Mouse (Mus musculus): Measurements from ENCODE around the gene Ebi3. TPM values are rescaled to one million over a fixed set of nuclear protein-coding genes. Genes with fewer than 3 reads are reported as not detected.

Gene Ebi3
- total RNA-seq, 2 experiments from 2014 or later, result 1.2 to 1.4 TPM

DNA sequence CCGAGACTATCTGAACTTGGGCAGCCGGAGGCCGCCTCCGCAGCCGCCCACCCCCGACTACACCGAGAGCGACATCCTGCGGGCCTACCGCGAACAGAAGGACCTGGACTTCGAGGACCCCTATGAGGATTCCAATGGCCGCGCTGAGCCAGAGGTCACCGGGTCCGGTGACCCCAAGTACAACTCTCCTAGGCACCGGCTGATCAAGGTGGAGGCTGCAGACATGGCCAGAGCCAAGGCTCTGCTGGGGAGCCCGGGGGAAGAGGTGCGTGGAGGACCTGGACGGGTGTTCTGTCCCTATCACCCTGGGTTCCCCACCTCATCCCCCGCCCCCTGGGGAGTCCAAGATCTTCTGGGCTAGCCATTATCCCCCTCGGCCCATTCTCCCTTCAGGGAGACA, 19.0 kb downstream of the Ebi3 start:
- Histone ChIP-seq H3K27ac (no peak overlapping the region), H3K4me3 (peak overlapping the region; percentile 58)
- intact Hi-C loops (cut with DNase I), result no loop called here
- DNase-seq (ENCODE audit: extremely low spot score in 1 of 2, low spot score in 2 of 2), result no peak
- TF ChIP-seq CTCF (IDR thresholded peaks at IDR 0.05), result no peak

DNA sequence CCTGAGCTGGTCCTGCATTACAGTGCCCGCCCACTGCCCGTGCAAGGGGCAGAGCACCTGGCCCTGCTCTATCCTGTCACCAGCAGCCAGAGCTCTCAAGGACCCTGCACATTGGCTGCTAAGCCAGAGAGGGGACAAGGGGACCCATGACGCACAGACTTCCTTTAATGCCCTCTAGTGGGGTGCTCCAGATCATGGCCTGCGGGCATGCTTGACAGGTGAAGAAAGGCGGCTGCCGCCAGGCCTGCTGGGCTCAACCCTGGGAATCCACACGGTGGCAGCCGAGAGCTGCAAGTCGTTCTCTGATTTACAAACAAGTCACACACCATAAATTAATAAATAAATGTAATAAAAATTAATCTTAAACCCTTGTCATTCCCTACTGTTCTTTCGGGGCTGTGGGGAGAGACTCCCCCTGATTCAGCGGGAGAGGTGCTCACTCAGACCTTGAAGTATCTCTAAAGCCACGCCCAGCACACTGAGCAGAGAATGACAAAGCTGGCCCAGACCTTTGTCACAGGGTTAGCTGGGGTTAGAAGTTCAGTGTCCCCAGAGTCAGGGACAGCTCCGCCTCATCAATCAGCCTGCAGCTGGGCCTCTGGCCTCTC, 23.9 kb downstream of the Ebi3 start:
- H3K27ac ChIP-seq, result no peak overlapping the region
- peak; percentile 76 to 78 for DNase-seq (ENCODE audit: extremely low spot score in 1 of 2, low spot score in 2 of 2)
- H3K4me3 ChIP-seq, result no peak overlapping the region
- TF ChIP-seq CTCF (IDR thresholded peaks at IDR 0.05), result peak; percentile 92
- intact Hi-C loops (cut with DNase I), result loop anchor here (2.0 kb wide), 1 partner anchor 34 kb away; no protein-coding TSS in a partner anchor

DNA sequence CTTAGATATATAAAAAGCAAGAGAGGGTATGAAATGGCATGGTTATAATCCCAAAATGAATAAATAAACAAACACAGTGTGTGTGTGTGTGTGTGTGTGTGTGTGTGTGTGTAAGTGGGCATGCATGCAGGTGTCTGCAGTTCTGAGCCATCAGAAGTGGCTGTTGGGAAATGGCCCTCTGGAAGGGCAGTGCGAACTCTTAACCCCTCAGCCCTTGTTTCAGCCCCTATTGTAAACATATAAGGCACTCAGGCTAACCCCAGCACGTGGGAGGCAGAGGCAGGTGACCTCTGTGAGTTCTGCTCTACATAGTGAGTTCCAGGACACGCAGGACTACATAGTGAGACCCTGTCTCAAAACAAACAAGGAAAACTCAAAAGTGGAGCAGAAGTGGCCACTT, 24.9 kb downstream of the Ebi3 start:
- TF ChIP-seq CTCF (IDR thresholded peaks at IDR 0.05), result no peak
- H3K4me3 ChIP-seq, result no peak overlapping the region
- DNase-seq (ENCODE audit: extremely low spot score in 1 of 2, low spot score in 2 of 2), result no peak
- H3K27ac ChIP-seq, result no peak overlapping the region
- intact Hi-C loops (cut with DNase I), result loop anchor here (2.0 kb wide), 1 partner anchor 34 kb away; no protein-coding TSS in a partner anchor

DNA sequence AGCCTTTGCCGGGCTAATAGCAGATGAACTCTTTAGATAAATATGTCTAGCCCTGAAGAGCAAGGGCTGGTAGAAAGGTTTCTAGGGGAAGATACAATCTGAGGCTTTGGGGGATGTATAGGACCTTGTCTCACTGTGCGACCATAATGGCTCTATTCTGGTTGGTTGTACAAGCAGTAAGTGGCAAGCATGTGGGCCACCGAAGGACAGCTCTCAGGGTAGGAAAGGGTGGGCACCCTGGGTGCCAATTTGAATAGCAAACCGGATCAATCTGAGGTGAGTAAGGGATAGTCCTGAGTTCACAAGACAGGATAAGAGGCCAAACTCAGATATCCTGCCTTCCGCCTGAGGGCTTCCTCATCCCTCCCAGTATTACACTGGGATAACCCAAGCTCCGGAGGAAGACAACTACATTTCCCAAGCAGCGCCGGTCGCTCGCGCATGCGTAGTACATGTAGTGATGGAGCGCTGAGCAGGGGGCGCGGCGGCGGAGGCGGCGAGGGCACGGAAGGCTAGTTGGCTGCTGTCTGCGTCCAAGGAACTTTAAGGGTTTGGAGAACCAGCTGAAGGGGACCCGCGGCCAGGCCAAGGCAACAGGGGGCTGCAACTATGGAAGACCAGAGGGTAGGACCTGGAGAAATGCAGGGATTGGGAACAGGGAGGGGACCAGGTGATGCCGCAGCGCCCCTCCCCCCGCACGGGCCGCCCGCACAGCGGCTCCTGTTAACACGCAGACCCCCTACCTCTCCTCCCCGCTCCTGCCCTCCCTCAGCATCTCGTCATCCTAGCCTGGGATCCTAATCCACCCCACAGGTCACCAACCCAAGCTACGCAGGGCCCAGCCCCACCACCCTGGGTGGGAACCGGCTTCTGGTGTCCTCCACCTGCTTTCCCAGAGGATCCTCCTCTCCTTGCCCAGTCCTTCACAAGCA, 33.9 kb downstream of the Ebi3 start, which contains the start of gene Fsd1:
Gene Fsd1, plus strand, starts transcription at position 480 of the 932 bp plus-strand sequence.
- Histone ChIP-seq H3K4me3 (peak within 1 kb of the TSS; percentile 73), H3K27ac (peak within 1 kb of the TSS; percentile 88)
- TF ChIP-seq CTCF (IDR thresholded peaks at IDR 0.05), result no peak
- intact Hi-C loops (cut with DNase I), result no loop called here
- DNase-seq (ENCODE audit: extremely low spot score in 1 of 2, low spot score in 2 of 2), result peak; percentile 80 to 85

DNA sequence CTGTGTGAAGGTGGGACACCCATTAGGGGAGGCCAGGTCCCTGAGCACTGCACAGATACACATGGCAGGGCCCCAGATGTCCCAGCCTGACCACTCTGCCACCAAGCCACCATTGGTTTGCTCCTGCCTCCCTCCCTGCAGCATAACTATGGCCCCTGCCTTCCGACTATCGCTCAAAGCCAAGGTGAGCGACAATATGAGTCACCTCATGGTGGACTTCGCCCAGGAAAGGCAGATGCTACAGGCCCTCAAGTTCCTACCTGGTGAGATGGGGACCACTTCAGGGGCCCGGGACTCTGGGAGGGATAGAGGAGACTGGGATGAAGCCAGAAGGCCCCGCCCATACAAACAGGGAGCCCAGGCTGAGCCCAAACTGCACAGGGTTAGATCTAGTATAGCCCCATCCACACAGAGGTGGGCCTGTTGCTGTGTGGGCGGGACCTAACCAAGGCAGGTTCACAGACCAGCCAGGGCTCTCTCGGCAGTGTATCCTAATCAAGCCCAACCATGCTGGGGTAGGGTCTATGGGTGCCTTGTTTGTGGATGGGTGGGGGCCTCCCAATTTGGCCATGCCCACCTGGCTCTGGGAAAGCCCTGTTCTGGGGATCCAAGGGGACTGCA, 37.9 kb downstream of the Ebi3 start:
- no peak overlapping the region for H3K27ac ChIP-seq
- H3K4me3 ChIP-seq, result no peak overlapping the region
- intact Hi-C loops (cut with DNase I), result no loop called here
- no peak for TF ChIP-seq CTCF (IDR thresholded peaks at IDR 0.05)
- DNase-seq (ENCODE audit: extremely low spot score in 1 of 2, low spot score in 2 of 2), result no peak

DNA sequence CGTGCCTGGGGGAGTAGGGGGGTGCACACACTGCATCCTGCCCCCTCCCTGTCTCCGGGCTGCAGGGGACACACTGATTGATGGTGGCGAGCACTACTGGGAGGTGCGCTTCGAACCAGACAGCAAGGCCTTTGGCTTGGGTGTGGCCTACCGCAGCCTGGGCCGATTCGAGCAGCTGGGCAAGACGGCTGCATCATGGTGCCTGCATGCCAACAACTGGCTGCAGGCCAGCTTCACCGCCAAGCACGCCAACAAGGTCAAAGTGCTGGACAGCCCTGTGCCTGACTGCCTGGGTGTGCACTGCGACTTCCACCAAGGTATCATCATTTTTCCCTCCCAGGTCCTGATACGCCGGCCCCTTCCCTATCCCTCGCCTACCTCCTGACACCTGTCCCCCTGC, 43.6 kb downstream of the Ebi3 start:
- TF ChIP-seq CTCF (IDR thresholded peaks at IDR 0.05), result no peak
- H3K27ac ChIP-seq, result no peak overlapping the region
- no peak overlapping the region for H3K4me3 ChIP-seq
- DNase-seq (ENCODE audit: extremely low spot score in 1 of 2, low spot score in 2 of 2), result no peak
- intact Hi-C loops (cut with DNase I), result no loop called here

DNA sequence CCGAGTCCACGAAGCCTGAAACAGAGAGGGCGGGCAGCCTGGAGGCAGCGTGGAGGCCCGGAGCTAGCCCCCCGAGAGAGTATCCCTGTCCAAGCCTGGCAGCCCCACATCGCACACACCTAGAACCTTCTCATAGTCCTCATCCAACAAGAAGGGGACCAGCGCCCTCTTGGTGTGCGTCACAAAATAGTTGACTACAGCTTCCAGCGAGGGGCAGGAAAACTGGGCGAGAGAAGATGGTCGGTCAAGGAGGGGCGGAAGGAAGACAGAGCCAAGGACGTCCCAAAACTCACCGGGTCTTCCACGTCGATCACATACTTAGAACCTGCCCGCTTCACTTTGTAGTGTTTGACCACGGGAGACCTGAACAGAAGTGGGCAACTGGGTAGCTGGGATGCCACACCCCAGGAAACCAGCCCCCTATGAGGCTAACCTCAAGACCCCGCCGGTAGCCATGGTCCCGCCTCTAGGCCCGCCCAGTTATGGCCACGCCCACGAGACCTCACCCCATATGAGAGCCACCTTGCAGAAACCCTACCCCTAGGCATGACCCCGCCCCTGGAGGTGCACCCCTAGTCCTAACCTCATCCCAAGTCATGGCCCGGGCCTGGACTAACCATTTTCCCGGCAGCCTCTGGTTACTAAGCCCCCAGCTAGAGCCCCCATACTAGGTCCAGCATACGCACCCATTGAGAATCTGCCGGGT, 47.5 kb downstream of the Ebi3 start:
- DNase-seq (ENCODE audit: extremely low spot score in 1 of 2, low spot score in 2 of 2), result no peak
- intact Hi-C loops (cut with DNase I), result no loop called here
- Histone ChIP-seq H3K27ac (no peak overlapping the region), H3K4me3 (no peak overlapping the region)
- no peak for TF ChIP-seq CTCF (IDR thresholded peaks at IDR 0.05)

DNA sequence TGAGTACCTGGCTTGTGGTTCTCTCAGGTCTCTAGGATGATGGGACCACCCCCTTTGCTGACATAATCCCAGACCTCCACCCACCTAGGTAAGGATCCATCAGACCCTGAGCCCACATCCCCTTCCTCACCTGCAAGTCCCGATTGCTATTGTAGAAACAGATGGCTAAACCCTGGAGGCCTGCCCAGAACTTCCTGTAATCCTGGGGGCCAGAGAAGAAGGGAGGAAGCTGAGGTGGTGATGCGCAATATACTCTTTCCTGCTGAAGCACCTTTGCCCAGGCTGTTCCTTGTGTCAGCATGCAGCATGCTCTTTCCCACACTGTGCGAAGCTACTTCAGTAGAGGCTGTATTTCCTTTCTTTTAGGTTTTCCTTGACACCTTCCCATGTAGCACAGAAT, 50.6 kb downstream of the Ebi3 start:
- no peak for TF ChIP-seq CTCF (IDR thresholded peaks at IDR 0.05)
- H3K27ac ChIP-seq, result no peak overlapping the region
- no peak overlapping the region for H3K4me3 ChIP-seq
- intact Hi-C loops (cut with DNase I), result no loop called here
- DNase-seq (ENCODE audit: extremely low spot score in 1 of 2, low spot score in 2 of 2), result no peak

DNA sequence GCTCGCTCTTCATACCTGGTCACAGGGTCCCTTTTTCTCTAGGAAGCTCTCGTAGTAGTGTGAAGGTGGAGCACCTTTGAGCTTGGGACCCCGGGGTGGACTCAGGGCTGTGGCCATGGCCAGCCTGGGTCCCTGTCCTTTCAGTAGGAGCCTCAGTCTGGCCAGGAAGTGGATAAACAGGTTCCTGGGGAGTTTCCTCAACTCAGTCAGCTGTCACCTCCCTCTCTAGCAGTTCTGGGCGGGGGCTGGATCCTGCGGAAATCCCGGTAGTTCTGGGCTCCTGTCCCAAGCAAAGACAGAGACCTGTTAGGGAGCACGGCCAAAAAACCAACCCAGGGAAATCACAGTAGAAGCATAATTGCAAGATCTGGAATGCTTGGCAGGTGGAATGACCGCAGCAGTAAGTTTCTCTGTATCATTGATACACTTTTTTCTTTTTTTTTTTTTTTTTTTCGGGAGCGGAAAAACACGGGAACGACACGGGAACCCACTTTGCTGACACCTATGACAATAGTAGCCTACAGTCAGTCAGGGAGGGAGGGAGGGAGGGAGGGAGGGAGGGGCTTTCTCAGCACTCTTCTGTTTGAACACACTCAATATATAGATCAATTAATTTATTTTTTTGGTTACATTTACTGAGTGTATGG, 53.1 kb downstream of the Ebi3 start, which contains the start of the genes Stap2 and Mpnd:
Gene Stap2, minus strand, starts transcription at position 170 of the 647 bp plus-strand sequence.
Gene Mpnd, plus strand, starts transcription at position 297 of the 647 bp plus-strand sequence.
- TF ChIP-seq CTCF (IDR thresholded peaks at IDR 0.05), result no peak
- H3K4me3 ChIP-seq, result 0 out of 2 replicates have a peak within 1 kb of the TSS, but pooled peaks have one; percentile 33
- no peak within 1 kb of the TSS for H3K27ac ChIP-seq
- DNase-seq (ENCODE audit: extremely low spot score in 1 of 2, low spot score in 2 of 2), result no peak
- intact Hi-C loops (cut with DNase I), result no loop called here

Other genes starting within 250 kb of the Ebi3 start
- gene Pot1b, start 240.0 kb upstream of the Ebi3 start, total RNA-seq (2021), result 1 to 10 TPM; 5.2 to 6.1 TPM
- gene Adgre4, start 202.7 kb upstream of the Ebi3 start, total RNA-seq (2021), result under 1 TPM in 1 of 2 experiments, not detected in 1; 0.09 TPM
- 1 to 10 TPM; 5.1 to 6.7 TPM for gene Zfp119a, start 73.7 kb upstream of the Ebi3 start, total RNA-seq (2021)
- gene Zfp959, start 60.5 kb upstream of the Ebi3 start, total RNA-seq (2021), result 1 to 10 TPM; 6.2 to 6.6 TPM
- 1 to 10 TPM; 2.3 to 4.1 TPM for gene Zfp119b, start 3.1 kb upstream of the Ebi3 start, total RNA-seq (2021)
- 10 to 100 TPM; 16.4 to 17.4 TPM for gene Yju2, start 6.5 kb downstream of the Ebi3 start, total RNA-seq (2021)
- gene Shd, start 17.8 kb downstream of the Ebi3 start, total RNA-seq (2021), result 10 to 100 TPM; 36.7 to 40.1 TPM
- 10 to 100 TPM; 88.7 to 90.6 TPM for gene Fsd1, start 33.9 kb downstream of the Ebi3 start, total RNA-seq (2021)
- 1 to 10 TPM; 2.5 to 3.1 TPM for gene Stap2, start 52.9 kb downstream of the Ebi3 start, total RNA-seq (2021)
- 10 to 100 TPM; 90.8 to 91.2 TPM for gene Mpnd, start 53.1 kb downstream of the Ebi3 start, total RNA-seq (2021)
- gene Sh3gl1, start 84.0 kb downstream of the Ebi3 start, total RNA-seq (2021), result 10 to 100 TPM; 38.9 to 43.2 TPM
- 1 to 10 TPM; 1.6 to 2.0 TPM for gene Chaf1a, start 87.8 kb downstream of the Ebi3 start, total RNA-seq (2021)
- 10 to 100 TPM; 91.2 to 98.3 TPM for gene Ubxn6, start 122.4 kb downstream of the Ebi3 start, total RNA-seq (2021)
- 100 to 1,000 TPM; 102 to 109 TPM for gene Hdgfl2, start 127.0 kb downstream of the Ebi3 start, total RNA-seq (2021)
- 1 to 10 TPM; 5.0 to 7.4 TPM for gene Plin4, start 157.2 kb downstream of the Ebi3 start, total RNA-seq (2021)
- under 1 TPM; 0.38 to 0.68 TPM for gene Plin5, start 165.0 kb downstream of the Ebi3 start, total RNA-seq (2021)
- gene Lrg1, start 169.4 kb downstream of the Ebi3 start, total RNA-seq (2021), result 1 to 10 TPM; 4.2 to 6.1 TPM
- 100 to 1,000 TPM; 117 to 125 TPM for gene Sema6b, start 187.7 kb downstream of the Ebi3 start, total RNA-seq (2021)
- gene Tnfaip8l1, start 209.8 kb downstream of the Ebi3 start, total RNA-seq (2021), result 1 to 10 TPM; 7.5 to 8.7 TPM
- gene Mydgf, start 231.3 kb downstream of the Ebi3 start, total RNA-seq (2021), result 10 to 100 TPM; 39.5 to 41.2 TPM